Mouse (Mus musculus) liver, postnatal 0 days (tissue): Measurements from ENCODE around the gene Clpb.

ENCODE experiments used
- CTCF ChIP-seq: sonication (generic); IDR thresholded peaks from 2 replicates; pipeline ENCODE4 v1.5.1; 2016; ENCODE audit warnings: antibody characterized with exemption, low read depth
- EP300 ChIP-seq: IDR thresholded peaks from 2 replicates; pipeline ENCODE4 v1.6.1; 2016; ENCODE audit warnings: antibody characterized with exemption, low read depth, mild to moderate bottlenecking

- TF ChIP-seq CTCF (no peak), EP300 (no peak)
These were observed 35.0 kb upstream of the Clpb start for GRCm38 (mm10) chr7:101628481-101628880.
